Mouse (Mus musculus) testis, adult 2 months (tissue): Measurements from ENCODE around the gene Tle6. TPM values are rescaled to one million over a fixed set of nuclear protein-coding genes. Genes with fewer than 3 reads are reported as not detected.
A peak's percentile ranks its signal among the peaks of the same experiment; 100 is the strongest.

Experiments
- H3K27ac ChIP-seq: fragments of 200-500 bp; 2 replicates; pipeline ENCODE4 v1.5.1; 2012; ENCODE audit warnings: low read depth, low read length; ENCODE audit not compliant: control insufficient read depth, insufficient read depth
- H3K27me3 ChIP-seq: fragments of 200-500 bp; 2 replicates; pipeline ENCODE4 v1.6.1; 2012; ENCODE audit warnings: mild to moderate bottlenecking, low read length, moderate library complexity; ENCODE audit not compliant: control insufficient read depth, insufficient read depth
- H3K36me3 ChIP-seq: fragments of 200-500 bp; 2 replicates; pipeline ENCODE4 v1.6.1; 2012; ENCODE audit warnings: mild to moderate bottlenecking, low read length; ENCODE audit not compliant: control insufficient read depth, insufficient read depth
- H3K4me1 ChIP-seq: fragments of 200-500 bp; 2 replicates; pipeline ENCODE4 v1.6.1; 2012; ENCODE audit warnings: low read length; ENCODE audit not compliant: control insufficient read depth, insufficient read depth
- H3K4me3 ChIP-seq: fragments of 200-500 bp; 2 replicates; pipeline ENCODE4 v1.5.1; 2012; ENCODE audit warnings: low read depth, mild to moderate bottlenecking, low read length, moderate library complexity, mixed read lengths; ENCODE audit not compliant: control insufficient read depth
- CTCF ChIP-seq: fragments of 200-500 bp; IDR thresholded peaks from 2 replicates; pipeline ENCODE4 v1.5.1; 2012; ENCODE audit warnings: low read depth, mild to moderate bottlenecking, inconsistent platforms, low read length, moderate library complexity; ENCODE audit not compliant: control insufficient read depth, insufficient read depth, insufficient replicate concordance
- POLR2A ChIP-seq: fragments of 200-500 bp; IDR thresholded peaks from 2 replicates; pipeline ENCODE4 v1.6.1; 2012; ENCODE audit warnings: low read depth, mild to moderate bottlenecking, inconsistent platforms, low read length, moderate library complexity; ENCODE audit not compliant: control insufficient read depth
- polyA plus RNA-seq: library from polyadenylated mRNA; depleted of rRNA; stranded (reverse); fragments of >200 nt; gene quantifications from 2 replicates; pipeline ENCODE4 v1.2.3, GENCODE M21; 2012

Tle6 gene
- polyA plus RNA-seq, 1 experiment: 16.9 TPM

DNA sequence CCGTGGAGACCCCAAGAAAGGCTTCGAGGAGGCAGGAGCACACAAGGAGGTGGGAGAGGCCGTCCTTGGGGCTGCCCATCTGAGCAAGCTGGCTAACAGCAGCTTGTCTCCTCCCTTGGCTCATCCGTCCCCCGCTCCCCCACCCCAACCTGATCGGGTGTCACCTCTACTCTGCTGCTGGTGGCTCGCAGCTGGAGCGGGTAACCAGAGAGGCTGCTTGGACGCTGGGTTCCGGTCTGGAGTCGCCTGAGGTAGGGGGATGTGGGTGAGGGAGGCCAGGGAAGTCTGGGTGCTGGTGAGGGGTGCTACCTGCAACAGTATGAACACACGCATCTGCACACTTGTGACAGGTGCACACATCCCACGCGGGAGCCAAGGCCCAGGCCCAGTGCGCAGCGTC lies 27.5 kb upstream of the Tle6 start, which contains the start of gene Ankrd24:
Gene Ankrd24 (plus strand): TSS at position 151 of the 400 bp plus-strand sequence.
- Histone ChIP-seq H3K27me3 (no peaks in the 10 kb centered on the region), H3K36me3 (no peaks in the 10 kb centered on the region), H3K4me1 (peaks cover 23% of the 10 kb centered on the region), H3K4me3 (peak within 1 kb of the TSS; percentile 86), H3K27ac (peak within 1 kb of the TSS; percentile 68)
- TF ChIP-seq POLR2A (no peak), CTCF (no peak)

GRCm38 (mm10) chr10:81627836-81628220 lies 27.0 kb upstream of the Tle6 start:
- H3K27me3 ChIP-seq: no peaks in the 10 kb centered on the region
- TF ChIP-seq CTCF: no peak
- no peak for TF ChIP-seq POLR2A
- H3K4me1 ChIP-seq: peaks cover 23% of the 10 kb centered on the region

GRCm38 (mm10) chr10:81626994-81627835 lies 26.3 kb upstream of the Tle6 start, which contains the start of gene Sirt6:
TSS of gene Sirt6 (minus strand) at chr10:81627797.
- H3K27ac ChIP-seq: peak within 1 kb of the TSS; percentile 68
- peaks cover 26% of the 10 kb centered on the region for H3K4me1 ChIP-seq
- peak within 1 kb of the TSS; percentile 86 for H3K4me3 ChIP-seq
- H3K36me3 ChIP-seq: no peaks in the 10 kb centered on the region
- no peaks in the 10 kb centered on the region for H3K27me3 ChIP-seq
- TF ChIP-seq POLR2A (peak; percentile 85), CTCF (no peak)

More at GRCm38 (mm10) chr10:81627836-81628220, 27.0 kb upstream of the Tle6 start:
- Histone ChIP-seq H3K27ac (peak overlapping the region; percentile 68), H3K36me3 (no peaks in the 10 kb centered on the region), H3K4me3 (peak overlapping the region; percentile 86)

DNA sequence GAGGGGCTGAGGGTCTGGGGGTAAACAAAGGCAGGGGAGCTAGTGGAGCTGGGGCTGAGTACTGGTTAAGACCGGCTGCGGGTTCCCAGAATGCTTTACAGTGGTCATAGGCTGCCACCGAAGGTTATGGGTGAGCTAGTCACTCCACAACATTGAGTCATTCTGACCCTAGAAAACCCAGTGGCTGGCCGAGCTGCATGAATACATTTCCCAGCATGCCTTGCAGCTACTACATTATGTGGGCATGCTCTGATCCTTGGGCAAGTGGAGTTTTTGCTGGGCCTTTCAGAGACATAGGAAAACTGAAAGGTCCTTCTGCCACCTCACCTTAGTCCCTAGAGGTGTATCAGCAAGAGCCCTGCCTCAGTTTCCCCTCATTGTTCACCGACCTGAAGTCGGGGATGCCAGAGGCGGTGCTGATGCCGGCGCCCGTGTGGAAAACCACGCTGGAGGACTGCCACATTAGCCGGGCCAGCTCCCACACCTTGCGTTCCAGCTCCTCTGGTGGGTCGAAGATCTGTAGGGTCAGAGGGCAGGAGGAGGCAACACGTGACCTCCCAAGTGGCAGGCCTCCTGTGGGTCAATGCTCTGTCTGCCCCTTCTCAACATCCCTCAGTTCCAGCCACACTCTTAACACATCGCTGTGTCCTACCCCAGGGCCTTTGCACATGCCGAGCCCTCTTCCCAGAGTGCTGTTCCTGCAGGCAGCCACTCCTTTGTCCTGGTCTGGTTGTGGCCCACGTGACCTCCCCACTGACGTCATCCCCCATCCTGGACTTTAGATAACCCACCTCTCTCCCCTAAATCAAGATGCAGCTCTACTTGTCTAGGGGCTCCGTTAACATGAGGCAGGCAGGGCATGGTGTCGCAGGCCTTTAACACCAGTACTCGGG lies 25.5 kb upstream of the Tle6 start:
- Histone ChIP-seq H3K4me1 (peaks cover 28% of the 10 kb centered on the region), H3K27ac (no peak overlapping the region), H3K4me3 (peak overlapping the region; percentile 86), H3K36me3 (no peaks in the 10 kb centered on the region; the same call in 1 of the 2 replicates), H3K27me3 (no peaks in the 10 kb centered on the region)
- TF ChIP-seq CTCF (no peak), POLR2A (no peak)

GRCm38 (mm10) chr10:81623441-81623840 lies 22.6 kb upstream of the Tle6 start:
- no peak overlapping the region for H3K27ac ChIP-seq
- TF ChIP-seq POLR2A (no peak), CTCF (no peak)
- H3K36me3 ChIP-seq: no peaks in the 10 kb centered on the region; the same call in 1 of the 2 replicates
- no peaks in the 10 kb centered on the region for H3K27me3 ChIP-seq
- no peak overlapping the region for H3K4me3 ChIP-seq
- H3K4me1 ChIP-seq: peaks cover 31% of the 10 kb centered on the region

GRCm38 (mm10) chr10:81620786-81621185 lies 19.9 kb upstream of the Tle6 start:
- peaks cover 17% of the 10 kb centered on the region for H3K4me1 ChIP-seq
- H3K4me3 ChIP-seq: no peak overlapping the region
- TF ChIP-seq CTCF: no peak
- no peak for TF ChIP-seq POLR2A
- no peaks in the 10 kb centered on the region for H3K27me3 ChIP-seq
- no peak overlapping the region for H3K27ac ChIP-seq
- no peaks in the 10 kb centered on the region; the same call in 1 of the 2 replicates for H3K36me3 ChIP-seq

GRCm38 (mm10) chr10:81619976-81620375 lies 19.1 kb upstream of the Tle6 start:
- H3K36me3 ChIP-seq: no peaks in the 10 kb centered on the region; the same call in 1 of the 2 replicates
- no peak for TF ChIP-seq POLR2A
- no peak for TF ChIP-seq CTCF
- no peaks in the 10 kb centered on the region for H3K27me3 ChIP-seq
- H3K4me3 ChIP-seq: no peak overlapping the region
- no peak overlapping the region for H3K27ac ChIP-seq
- H3K4me1 ChIP-seq: peaks cover 17% of the 10 kb centered on the region

DNA sequence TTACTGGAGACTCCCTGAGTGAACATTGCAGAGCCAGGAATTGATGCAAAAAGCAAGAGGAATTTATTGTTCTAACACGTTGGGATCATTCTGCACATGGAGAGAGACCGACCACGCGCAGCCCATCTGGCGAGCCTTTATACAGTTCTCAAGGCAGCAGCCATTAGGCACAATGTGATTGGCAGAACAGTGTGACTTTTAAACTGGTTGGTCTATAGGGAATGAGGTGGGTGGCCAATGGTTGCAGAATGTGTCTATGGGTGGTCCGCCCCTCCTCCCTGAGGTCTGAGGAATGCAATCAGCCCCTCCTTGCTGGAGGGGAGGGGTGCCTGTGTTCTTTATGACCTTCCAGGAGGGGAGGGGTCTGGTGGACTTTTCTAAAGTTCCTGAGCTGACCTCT lies 14.6 kb upstream of the Tle6 start:
- no peaks in the 10 kb centered on the region for H3K36me3 ChIP-seq
- no peak overlapping the region for H3K4me3 ChIP-seq
- H3K27me3 ChIP-seq: no peaks in the 10 kb centered on the region
- TF ChIP-seq CTCF (no peak), POLR2A (no peak)
- no peak overlapping the region for H3K27ac ChIP-seq
- H3K4me1 ChIP-seq: no peaks in the 10 kb centered on the region; the same call in 1 of the 2 replicates
